Mouse (Mus musculus): ENCODE measurements around the gene Cntrob. TPM values are rescaled to one million over a fixed set of nuclear protein-coding genes. Genes with fewer than 3 reads are reported as not detected.

Cntrob gene
- polyA plus RNA-seq, 1 experiment from 2014 or later, result 12.6 TPM

GRCm38 (mm10) chr11:69291111-69291510 lies 32.5 kb downstream of the Cntrob start:
- 95% methylated on average over 5 of the region's 5 CpGs for WGBS
- ATAC-seq (replicated peaks; ENCODE audit: low FRiP score, low read depth) (no peak), DNase-seq (ENCODE audit: low spot score) (no peak)
- Histone ChIP-seq H3K4me3 (replicated peaks; ENCODE audit: low read depth, low read length) (no peak overlapping the region), H3K9ac (ENCODE audit: low read depth, low read length) (no peak overlapping the region), H3K27ac (no peak overlapping the region), H3K4me2 (ENCODE audit: low read length) (no peak overlapping the region), H3K9me3 (replicated peaks; ENCODE audit: low read length) (no peaks in the 10 kb centered on the region), H3K4me1 (replicated peaks; ENCODE audit: insufficient read depth, low read length) (no peaks in the 10 kb centered on the region), H3K27me3 (ENCODE audit: insufficient read depth, low read length) (no peaks in the 10 kb centered on the region), H3K36me3 (ENCODE audit: insufficient read depth, low read length) (no peaks in the 10 kb centered on the region)
- no peak for TF ChIP-seq CTCF (IDR thresholded peaks at IDR 0.05; ENCODE audit: low read depth)

DNA sequence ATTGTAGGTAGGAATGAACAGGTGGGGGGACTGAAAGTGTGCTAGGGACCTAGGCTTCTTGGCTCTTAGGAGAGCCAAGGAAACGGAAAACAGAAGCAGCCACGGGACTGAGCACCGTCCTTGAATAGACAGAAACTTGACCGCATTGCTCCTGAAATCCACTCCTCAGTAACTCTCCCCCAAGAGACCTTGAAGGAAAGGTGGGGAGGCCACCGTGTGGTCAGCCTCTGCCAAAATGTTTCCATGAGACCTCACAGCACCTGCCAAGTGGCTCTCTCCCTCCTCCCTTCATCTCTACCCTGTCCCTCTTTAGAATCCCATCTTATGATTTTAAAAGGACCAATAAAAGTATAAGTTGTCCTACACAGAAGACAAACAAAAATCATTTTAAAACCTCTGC lies 46.3 kb downstream of the Cntrob start:
- no peaks in the 10 kb centered on the region for H3K9me3 ChIP-seq (replicated peaks; ENCODE audit: low read length)
- ATAC-seq (replicated peaks; ENCODE audit: low FRiP score, low read depth) (no peak), DNase-seq (ENCODE audit: low spot score) (no peak)
- no peaks in the 10 kb centered on the region for H3K4me1 ChIP-seq (replicated peaks; ENCODE audit: insufficient read depth, low read length)
- WGBS, result 63% methylated on average over 5 of the region's 5 CpGs
- H3K4me3 ChIP-seq (replicated peaks; ENCODE audit: low read depth, low read length), result no peak overlapping the region
- H3K9ac ChIP-seq (ENCODE audit: low read depth, low read length), result no peak overlapping the region
- H3K36me3 ChIP-seq (ENCODE audit: insufficient read depth, low read length), result no peaks in the 10 kb centered on the region
- no peak for TF ChIP-seq CTCF (IDR thresholded peaks at IDR 0.05; ENCODE audit: low read depth)
- no peak overlapping the region for H3K4me2 ChIP-seq (ENCODE audit: low read length)
- H3K27ac ChIP-seq, result no peak overlapping the region
- no peaks in the 10 kb centered on the region for H3K27me3 ChIP-seq (ENCODE audit: insufficient read depth, low read length)

DNA sequence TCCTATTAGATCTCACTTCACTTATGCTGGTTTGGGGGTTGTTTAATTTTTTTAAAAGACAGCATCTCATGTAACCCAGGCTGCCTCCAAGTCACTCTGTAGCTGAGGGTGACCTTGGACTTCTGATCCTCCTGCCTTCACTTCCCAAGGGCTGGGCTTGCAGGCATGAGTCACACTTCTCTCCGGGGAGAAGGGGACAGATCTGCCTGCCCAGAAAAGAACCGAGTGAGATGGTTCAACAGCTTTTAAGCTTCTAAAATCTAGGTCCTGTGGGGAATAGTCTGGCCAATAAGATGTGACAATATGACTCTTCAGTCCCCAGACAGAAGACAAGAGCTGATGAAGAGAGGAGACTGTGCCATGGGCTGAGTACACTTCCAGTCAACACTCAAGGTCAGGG lies 47.5 kb downstream of the Cntrob start:
- DNase-seq (ENCODE audit: low spot score) (no peak), ATAC-seq (replicated peaks; ENCODE audit: low FRiP score, low read depth) (no peak)
- H3K4me1 ChIP-seq (replicated peaks; ENCODE audit: insufficient read depth, low read length), result no peaks in the 10 kb centered on the region
- H3K4me2 ChIP-seq (ENCODE audit: low read length), result no peak overlapping the region
- no peak for TF ChIP-seq CTCF (IDR thresholded peaks at IDR 0.05; ENCODE audit: low read depth)
- no peaks in the 10 kb centered on the region for H3K36me3 ChIP-seq (ENCODE audit: insufficient read depth, low read length)
- no peak overlapping the region for H3K4me3 ChIP-seq (replicated peaks; ENCODE audit: low read depth, low read length)
- no peak overlapping the region for H3K9ac ChIP-seq (ENCODE audit: low read depth, low read length)
- no peak overlapping the region for H3K27ac ChIP-seq
- H3K9me3 ChIP-seq (replicated peaks; ENCODE audit: low read length), result no peaks in the 10 kb centered on the region
- WGBS, result 45% methylated on average over 2 of the region's 2 CpGs
- H3K27me3 ChIP-seq (ENCODE audit: insufficient read depth, low read length), result no peaks in the 10 kb centered on the region

DNA sequence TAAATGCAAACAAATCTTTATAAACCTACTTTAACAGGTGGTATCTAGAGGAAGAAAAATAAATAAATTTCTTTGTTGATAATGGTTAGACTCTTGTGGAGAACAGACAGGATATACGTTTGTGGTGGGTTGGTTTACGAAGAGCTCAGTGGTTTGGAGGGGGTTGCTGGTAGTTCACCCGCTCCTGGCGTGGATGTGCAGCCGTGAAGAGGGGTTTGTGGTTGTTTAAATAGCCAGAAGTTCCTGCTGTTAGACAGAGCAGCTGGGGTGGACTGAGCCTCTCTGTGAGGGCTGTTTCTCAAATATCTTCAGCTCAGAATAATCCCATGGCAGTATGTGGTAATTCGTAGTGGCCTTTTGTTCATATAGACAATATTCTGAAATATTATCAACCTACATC lies 47.9 kb downstream of the Cntrob start:
- no peaks in the 10 kb centered on the region for H3K9me3 ChIP-seq (replicated peaks; ENCODE audit: low read length)
- H3K4me1 ChIP-seq (replicated peaks; ENCODE audit: insufficient read depth, low read length), result no peaks in the 10 kb centered on the region
- no peak overlapping the region for H3K27ac ChIP-seq
- H3K4me2 ChIP-seq (ENCODE audit: low read length), result no peak overlapping the region
- DNase-seq (ENCODE audit: low spot score) (no peak), ATAC-seq (replicated peaks; ENCODE audit: low FRiP score, low read depth) (no peak)
- no peak for TF ChIP-seq CTCF (IDR thresholded peaks at IDR 0.05; ENCODE audit: low read depth)
- no peaks in the 10 kb centered on the region for H3K27me3 ChIP-seq (ENCODE audit: insufficient read depth, low read length)
- no peak overlapping the region for H3K4me3 ChIP-seq (replicated peaks; ENCODE audit: low read depth, low read length)
- no peaks in the 10 kb centered on the region for H3K36me3 ChIP-seq (ENCODE audit: insufficient read depth, low read length)
- 80% methylated on average over 6 of the region's 6 CpGs for WGBS
- H3K9ac ChIP-seq (ENCODE audit: low read depth, low read length), result no peak overlapping the region

GRCm38 (mm10) chr11:69272122-69272740 lies 51.3 kb downstream of the Cntrob start:
- no peak overlapping the region for H3K4me2 ChIP-seq (ENCODE audit: low read length)
- H3K36me3 ChIP-seq (ENCODE audit: insufficient read depth, low read length), result no peaks in the 10 kb centered on the region
- peak; percentile 91 for TF ChIP-seq CTCF (IDR thresholded peaks at IDR 0.05; ENCODE audit: low read depth)
- 40% methylated on average over 16 of the region's 16 CpGs for WGBS
- no peak overlapping the region for H3K9ac ChIP-seq (ENCODE audit: low read depth, low read length)
- no peak overlapping the region for H3K4me3 ChIP-seq (replicated peaks; ENCODE audit: low read depth, low read length)
- DNase-seq (ENCODE audit: low spot score) (peak; percentile 90), ATAC-seq (replicated peaks; ENCODE audit: low FRiP score, low read depth) (no peak)
- H3K27me3 ChIP-seq (ENCODE audit: insufficient read depth, low read length), result no peaks in the 10 kb centered on the region
- no peak overlapping the region for H3K27ac ChIP-seq
- H3K4me1 ChIP-seq (replicated peaks; ENCODE audit: insufficient read depth, low read length), result no peaks in the 10 kb centered on the region
- no peaks in the 10 kb centered on the region for H3K9me3 ChIP-seq (replicated peaks; ENCODE audit: low read length)

GRCm38 (mm10) chr11:69269575-69269974 lies 54.0 kb downstream of the Cntrob start:
- H3K4me3 ChIP-seq (replicated peaks; ENCODE audit: low read depth, low read length), result no peak overlapping the region
- H3K27ac ChIP-seq, result no peak overlapping the region
- no peaks in the 10 kb centered on the region for H3K4me1 ChIP-seq (replicated peaks; ENCODE audit: insufficient read depth, low read length)
- ATAC-seq (replicated peaks; ENCODE audit: low FRiP score, low read depth), result no peak
- TF ChIP-seq CTCF (IDR thresholded peaks at IDR 0.05; ENCODE audit: low read depth), result peak; percentile 86
- 14% methylated on average over 13 of the region's 13 CpGs for WGBS
- no peaks in the 10 kb centered on the region for H3K27me3 ChIP-seq (ENCODE audit: insufficient read depth, low read length)
- no peak overlapping the region for H3K9ac ChIP-seq (ENCODE audit: low read depth, low read length)
- peak; percentile 84 for DNase-seq (ENCODE audit: low spot score)
- H3K4me2 ChIP-seq (ENCODE audit: low read length), result no peak overlapping the region
- H3K36me3 ChIP-seq (ENCODE audit: insufficient read depth, low read length), result no peaks in the 10 kb centered on the region
- H3K9me3 ChIP-seq (replicated peaks; ENCODE audit: low read length), result no peaks in the 10 kb centered on the region

DNA sequence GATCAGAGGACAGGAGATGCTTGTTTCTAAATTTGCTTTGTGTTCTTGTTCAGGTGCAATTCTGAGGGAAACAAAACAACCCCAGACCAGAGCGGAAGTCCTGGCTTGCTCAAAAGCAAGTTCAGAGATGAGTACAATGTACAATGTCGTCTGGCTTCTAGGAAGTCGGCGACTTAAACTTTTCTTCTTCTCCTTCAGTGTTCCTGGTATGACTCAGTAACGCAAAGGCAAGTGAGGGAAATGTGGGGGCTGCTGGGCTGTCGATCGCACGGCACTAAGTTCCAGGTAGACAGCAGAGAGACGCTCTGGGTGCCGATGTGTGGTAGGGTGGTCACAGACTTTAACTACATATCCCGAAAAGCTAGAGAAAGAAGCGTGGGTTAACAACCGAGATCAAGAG lies 55.5 kb downstream of the Cntrob start:
- H3K9ac ChIP-seq (ENCODE audit: low read depth, low read length), result no peak overlapping the region
- no peak overlapping the region for H3K4me3 ChIP-seq (replicated peaks; ENCODE audit: low read depth, low read length)
- no peak for ATAC-seq (replicated peaks; ENCODE audit: low FRiP score, low read depth)
- DNase-seq (ENCODE audit: low spot score), result no peak
- H3K27ac ChIP-seq, result no peak overlapping the region
- no peaks in the 10 kb centered on the region for H3K36me3 ChIP-seq (ENCODE audit: insufficient read depth, low read length)
- H3K9me3 ChIP-seq (replicated peaks; ENCODE audit: low read length), result no peaks in the 10 kb centered on the region
- no peak overlapping the region for H3K4me2 ChIP-seq (ENCODE audit: low read length)
- WGBS, result 82% methylated on average over 13 of the region's 13 CpGs
- H3K4me1 ChIP-seq (replicated peaks; ENCODE audit: insufficient read depth, low read length), result no peaks in the 10 kb centered on the region
- no peak for TF ChIP-seq CTCF (IDR thresholded peaks at IDR 0.05; ENCODE audit: low read depth)
- H3K27me3 ChIP-seq (ENCODE audit: insufficient read depth, low read length), result no peaks in the 10 kb centered on the region
